ENCODE assay signal across 23 mouse cellular contexts in genomic region chr17:88484539-88484938, GRCm38 (mm10).
"Had no signal": no experiment of that assay in that cellular context is flagged by ENCODE, and none has a peak within 500 bp of the region (broad histone marks: within the 10 kb centered on the region; RNA-seq: fewer than 3 reads in every experiment).

No protein-coding gene starts in this region.

- H3K4me3 ChIP-seq: layer of hippocampus, adult 2 months; limb, embryonic 10.5 days; limb, embryonic 13.5 days; liver, embryonic 12.5 days; liver, embryonic 15.5 days; midbrain, embryonic 12.5 days; myocyte had no signal

- H3K4me2 ChIP-seq: limb, embryonic 13.5 days; liver, embryonic 12.5 days; liver, embryonic 15.5 days; midbrain, embryonic 12.5 days had no signal

- ATAC-seq: liver, embryonic 12.5 days; midbrain, embryonic 16.5 days had no signal

- H3K4me1 ChIP-seq: limb, embryonic 10.5 days; limb, embryonic 13.5 days; midbrain, embryonic 12.5 days had no signal

- H3K9me3 ChIP-seq: limb, embryonic 10.5 days; limb, embryonic 13.5 days; liver, embryonic 12.5 days; liver, embryonic 15.5 days; midbrain, embryonic 12.5 days had no signal

- H3K27me3 ChIP-seq: limb, embryonic 13.5 days; liver, embryonic 12.5 days; liver, embryonic 15.5 days; midbrain, embryonic 12.5 days had no signal

- H3K9ac ChIP-seq: limb, embryonic 13.5 days; liver, embryonic 12.5 days; liver, embryonic 15.5 days; midbrain, embryonic 12.5 days had no signal

- DNase-seq: kidney, adult 9 months; kidney, postnatal 14 days; kidney, postnatal 4 days; layer of hippocampus, adult 9-11 months; liver; lung, adult 2 months; lung, postnatal 14 days; lung, postnatal 4 days; right cerebral cortex, adult 18-20 months; right cerebral cortex, postnatal 14 days; right cerebral cortex, postnatal 4 days; thymus, adult 2 months; thymus, postnatal 14 days; thymus, postnatal 4 days had no signal

- H3K27ac ChIP-seq: layer of hippocampus, adult 2 months; limb, embryonic 10.5 days; limb, embryonic 13.5 days; liver, embryonic 12.5 days; midbrain, embryonic 12.5 days; stomach, postnatal 0 days had no signal
